Mouse (Mus musculus) hindbrain, embryonic 10.5 days (tissue): Measurements from ENCODE around the gene Tfip11. TPM values are rescaled to one million over a fixed set of nuclear protein-coding genes. Genes with fewer than 3 reads are reported as not detected.

Experiments used
- DNase-seq: peaks from one replicate; pipeline ENCODE4 v3.0.0-alpha.2; 2017; ENCODE audit warnings: low spot score
- H3K27ac ChIP-seq: fragments of 300-500 bp; sonication (generic); 2 replicates; pipeline ENCODE4 v1.5.1; 2016; ENCODE audit warnings: mild to moderate bottlenecking, moderate library complexity
- H3K27me3 ChIP-seq: fragments of 300-500 bp; sonication (generic); 2 replicates; pipeline ENCODE4 v1.6.1; 2016; ENCODE audit warnings: mild to moderate bottlenecking; ENCODE audit not compliant: poor library complexity, insufficient read depth, severe bottlenecking
- H3K36me3 ChIP-seq: fragments of 300-500 bp; sonication (generic); 2 replicates; pipeline ENCODE4 v1.6.1; 2016; ENCODE audit warnings: mild to moderate bottlenecking, moderate library complexity
- H3K4me1 ChIP-seq: fragments of 300-500 bp; sonication (generic); replicated peaks from 2 replicates; pipeline ENCODE4 v1.6.1; 2016; ENCODE audit warnings: mild to moderate bottlenecking
- H3K4me3 ChIP-seq: fragments of 300-500 bp; sonication (generic); 2 replicates; pipeline ENCODE4 v1.5.1; 2016; ENCODE audit warnings: mild to moderate bottlenecking, moderate library complexity
- H3K9me3 ChIP-seq: fragments of 300-500 bp; sonication (generic); 2 replicates; pipeline ENCODE4 v1.6.1; 2016; ENCODE audit warnings: mild to moderate bottlenecking, moderate library complexity
- WGBS: fragments of 180-500 bp; shearing (Covaris S2); methylation state at CpG from one replicate; pipeline ENCODE4 v1.1.7; 2016; 5-methylcytosine and 5-hydroxymethylcytosine counted together
- polyA plus RNA-seq: library from polyadenylated mRNA; unstranded; fragments of >200 nt; fragmentation: Nextera tagmentation; extraction: Ambion mirVana; gene quantifications from 2 replicates; pipeline ENCODE4 v1.2.1, GENCODE M21; 2016

Gene Tfip11
- polyA plus RNA-seq, 1 experiment from 2014 or later: 39.9 TPM

DNA sequence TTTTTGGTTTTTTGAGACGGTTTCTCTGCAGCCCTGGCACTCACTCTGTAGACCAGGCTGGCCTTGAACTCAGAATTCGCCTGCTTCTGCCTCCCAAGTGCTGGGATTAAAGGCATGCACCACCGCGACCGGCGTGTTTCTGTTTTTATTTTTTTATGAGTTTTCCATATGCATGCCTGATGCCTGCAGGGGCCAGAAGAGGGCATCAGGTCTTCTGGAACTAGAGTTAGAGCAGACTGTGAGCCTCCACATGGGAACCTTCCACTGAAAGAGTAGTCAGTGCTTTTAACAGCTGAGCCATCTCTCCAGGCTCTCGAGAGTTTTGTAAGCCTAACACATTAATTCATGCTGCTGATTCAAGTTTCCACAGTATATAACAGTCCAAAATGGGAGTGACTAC is 13.1 kb downstream of the Tfip11 start:
- Histone ChIP-seq H3K4me3 (no peak overlapping the region), H3K9me3 (no peaks in the 10 kb centered on the region), H3K27ac (no peak overlapping the region), H3K27me3 (no peaks in the 10 kb centered on the region), H3K4me1 (peaks cover 26% of the 10 kb centered on the region), H3K36me3 (peaks cover 65% of the 10 kb centered on the region)
- WGBS: 84% methylated on average over 7 of the region's 7 CpGs
- no peak for DNase-seq

DNA sequence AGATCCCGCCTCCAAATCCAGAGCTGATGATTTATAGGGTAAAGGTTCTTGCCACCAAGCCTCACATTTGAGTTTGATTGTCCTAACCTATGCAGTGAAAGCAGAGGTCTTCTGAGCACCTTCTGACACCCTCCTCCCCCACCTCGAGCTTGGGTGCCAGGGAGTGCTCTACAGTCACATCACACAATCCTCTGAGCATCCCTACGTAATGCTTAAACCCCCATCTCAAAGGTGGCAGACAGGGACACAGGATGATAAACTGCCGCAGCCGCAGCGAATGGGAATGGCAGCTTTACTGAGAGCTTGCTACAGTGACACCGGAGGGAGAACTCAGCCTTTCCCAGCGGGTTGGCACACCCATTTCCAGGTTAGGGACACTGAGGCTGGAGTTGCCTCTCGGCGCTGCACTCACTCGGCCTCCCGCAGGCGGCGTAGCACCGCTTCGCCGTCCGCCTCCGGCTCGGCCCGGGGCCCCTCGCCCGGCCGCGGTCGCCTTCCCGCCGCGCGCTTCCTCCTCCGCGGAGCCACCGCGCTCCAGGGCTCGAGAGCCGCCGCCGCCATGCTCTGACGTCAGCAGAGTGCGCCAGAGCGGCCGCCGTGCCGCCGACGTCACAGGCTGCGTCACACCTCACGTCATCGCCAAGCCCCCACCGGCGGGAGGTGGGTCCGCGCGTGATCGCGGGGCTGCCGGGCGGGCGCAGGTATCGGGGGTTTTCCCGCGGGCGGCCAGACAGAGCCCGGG is 16.5 kb downstream of the Tfip11 start, which contains the start of the genes Srrd and Hps4:
Srrd (minus strand) TSS at position 578 of the 742 bp plus-strand sequence.
Hps4 (plus strand) TSS at position 621 of the 742 bp plus-strand sequence.
- no peaks in the 10 kb centered on the region for H3K27me3 ChIP-seq
- peak within 1 kb of the TSS; percentile 94 for H3K27ac ChIP-seq
- H3K4me1 ChIP-seq: peaks cover 48% of the 10 kb centered on the region
- DNase-seq: peak; percentile 87
- H3K9me3 ChIP-seq: no peaks in the 10 kb centered on the region
- H3K4me3 ChIP-seq: peak within 1 kb of the TSS; percentile 82
- peaks cover 60% of the 10 kb centered on the region for H3K36me3 ChIP-seq
- WGBS: 2% methylated on average over 64 of the region's 64 CpGs

DNA sequence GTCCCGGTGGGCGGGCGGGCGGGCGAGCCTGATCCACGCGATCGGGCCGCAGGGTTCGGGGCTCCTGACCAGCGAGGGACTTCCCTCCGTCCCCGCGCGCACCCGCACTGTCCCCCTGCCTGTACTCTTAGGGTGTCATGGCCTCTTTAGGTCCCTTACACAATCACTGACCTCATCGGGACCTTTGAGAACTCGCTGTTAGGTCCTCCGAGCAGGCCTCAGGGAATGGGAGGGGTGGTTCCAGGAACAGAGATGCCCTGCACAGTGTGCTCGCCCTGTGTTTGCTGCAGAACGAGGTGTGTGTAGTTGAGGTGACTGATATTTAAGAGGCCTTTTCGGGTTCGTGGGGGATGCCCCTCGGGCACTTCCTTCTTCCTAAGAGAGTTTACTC is 17.0 kb downstream of the Tfip11 start:
- peaks cover 48% of the 10 kb centered on the region for H3K4me1 ChIP-seq
- H3K36me3 ChIP-seq: peaks cover 59% of the 10 kb centered on the region
- H3K9me3 ChIP-seq: no peaks in the 10 kb centered on the region
- H3K27ac ChIP-seq: peak overlapping the region; percentile 94
- no peaks in the 10 kb centered on the region for H3K27me3 ChIP-seq
- peak overlapping the region; percentile 82 for H3K4me3 ChIP-seq
- no peak for DNase-seq
- under 1% methylated on average over 24 of the region's 24 CpGs for WGBS

DNA sequence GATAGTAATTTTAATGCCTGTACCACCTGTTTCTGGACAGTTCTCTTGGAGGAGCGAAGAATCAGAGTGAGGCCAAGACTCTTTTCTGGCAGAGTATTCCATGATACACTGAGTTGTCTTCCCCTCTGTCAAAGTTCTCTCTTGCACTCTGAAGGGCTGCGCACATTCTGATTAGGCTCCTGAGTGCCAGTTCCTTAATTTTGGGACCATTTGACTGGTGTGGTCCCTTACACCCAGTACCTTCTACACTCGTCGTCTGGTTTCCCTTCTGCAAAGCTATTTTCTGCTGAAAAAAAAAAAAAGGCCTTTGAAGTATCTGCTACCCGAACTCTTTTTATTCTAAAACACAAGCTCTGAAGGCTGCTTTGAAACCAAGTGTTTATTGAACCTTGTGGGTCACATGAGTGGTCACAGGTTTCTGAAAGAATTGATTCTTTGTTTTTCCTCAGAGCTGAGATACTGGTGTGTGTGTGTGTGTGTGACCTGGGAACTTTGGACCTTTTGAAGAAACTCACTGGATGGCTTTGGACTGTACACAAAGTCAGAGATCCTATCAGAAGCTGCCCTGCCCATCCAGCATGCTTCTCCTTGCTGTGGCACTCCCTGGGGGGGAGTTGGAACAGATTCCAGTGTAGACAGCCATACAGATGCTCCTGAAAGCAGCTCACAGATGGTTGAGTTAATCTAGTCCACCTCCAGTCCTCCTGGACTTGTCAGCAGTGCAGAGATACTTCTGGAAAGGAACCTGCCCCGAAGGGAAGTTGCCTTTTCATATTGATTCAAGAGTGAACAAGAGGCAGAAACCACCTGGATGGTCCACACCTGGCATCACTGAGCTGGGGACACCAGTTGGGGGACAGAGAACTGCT is 18.2 kb downstream of the Tfip11 start:
- Histone ChIP-seq H3K9me3 (no peaks in the 10 kb centered on the region), H3K4me1 (peaks cover 48% of the 10 kb centered on the region), H3K27me3 (no peaks in the 10 kb centered on the region), H3K27ac (no peak overlapping the region), H3K4me3 (peak overlapping the region; percentile 82), H3K36me3 (peaks cover 59% of the 10 kb centered on the region)
- 81% methylated on average over 6 of the region's 6 CpGs for WGBS
- no peak for DNase-seq

DNA sequence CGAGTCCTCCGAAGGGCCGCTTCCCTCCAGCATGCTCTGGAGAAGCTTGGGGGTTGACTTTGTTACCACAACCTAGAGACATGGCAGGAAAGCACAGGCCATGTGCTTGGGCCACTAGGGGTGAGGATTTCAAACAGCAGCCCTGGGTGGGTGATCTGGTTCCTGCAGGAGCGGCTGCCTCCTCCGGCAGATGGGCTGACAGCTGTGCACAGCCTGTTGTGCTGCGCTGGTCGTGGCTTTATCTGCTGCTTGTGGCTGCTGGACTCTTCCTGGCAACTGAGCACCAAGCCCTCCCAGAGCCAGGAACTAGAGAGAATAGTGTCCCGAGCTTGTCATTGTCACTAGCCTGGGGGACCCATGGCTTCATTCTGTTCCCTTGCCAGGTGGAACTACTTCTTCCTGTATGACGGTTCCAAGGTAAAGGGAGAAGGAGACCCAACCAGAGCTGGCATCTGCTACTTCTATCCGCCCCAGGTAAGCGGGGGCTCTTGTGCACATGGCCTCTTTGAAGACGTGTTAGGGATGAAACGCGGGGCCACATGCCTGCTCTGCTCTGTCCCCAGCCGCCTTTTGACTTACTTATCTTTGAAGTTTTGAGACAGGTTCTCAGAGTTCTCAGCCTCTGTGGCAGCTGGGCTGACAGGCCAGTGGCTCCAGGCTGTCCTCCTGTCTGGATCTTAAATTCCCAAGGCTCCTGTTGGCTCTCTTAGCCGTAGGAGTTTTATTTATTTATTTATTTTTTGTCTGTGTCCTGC is 20.2 kb downstream of the Tfip11 start:
- Histone ChIP-seq H3K27ac (no peak overlapping the region; the same call in 1 of the 2 replicates), H3K4me1 (peaks cover 46% of the 10 kb centered on the region), H3K4me3 (no peak overlapping the region), H3K27me3 (no peaks in the 10 kb centered on the region), H3K36me3 (peaks cover 64% of the 10 kb centered on the region), H3K9me3 (no peaks in the 10 kb centered on the region)
- 86% methylated on average over 16 of the region's 16 CpGs for WGBS
- DNase-seq: no peak

DNA sequence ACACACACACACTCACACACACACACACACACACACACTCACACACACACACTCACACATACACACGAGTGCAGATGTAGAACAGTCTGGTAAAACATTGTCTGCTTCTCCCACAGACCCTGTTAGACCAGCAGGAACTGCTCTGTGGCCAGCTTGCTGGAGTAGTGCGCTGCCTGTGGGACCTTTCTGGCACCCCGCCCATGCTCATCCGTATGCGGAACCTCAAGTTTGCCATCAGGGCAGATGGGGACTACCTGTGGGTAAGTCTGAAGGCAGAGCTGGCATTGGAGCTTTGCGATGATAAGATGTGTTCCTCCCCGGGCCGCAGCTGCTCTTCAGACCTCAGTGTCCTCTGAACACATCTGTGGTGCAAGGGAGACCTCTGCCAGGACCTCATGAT is 23.0 kb downstream of the Tfip11 start:
- no peak for DNase-seq
- Histone ChIP-seq H3K27ac (no peak overlapping the region), H3K4me3 (no peak overlapping the region), H3K4me1 (peaks cover 23% of the 10 kb centered on the region), H3K27me3 (no peaks in the 10 kb centered on the region), H3K9me3 (no peaks in the 10 kb centered on the region), H3K36me3 (peaks cover 91% of the 10 kb centered on the region)
- WGBS: 95% methylated on average over 8 of the region's 8 CpGs

DNA sequence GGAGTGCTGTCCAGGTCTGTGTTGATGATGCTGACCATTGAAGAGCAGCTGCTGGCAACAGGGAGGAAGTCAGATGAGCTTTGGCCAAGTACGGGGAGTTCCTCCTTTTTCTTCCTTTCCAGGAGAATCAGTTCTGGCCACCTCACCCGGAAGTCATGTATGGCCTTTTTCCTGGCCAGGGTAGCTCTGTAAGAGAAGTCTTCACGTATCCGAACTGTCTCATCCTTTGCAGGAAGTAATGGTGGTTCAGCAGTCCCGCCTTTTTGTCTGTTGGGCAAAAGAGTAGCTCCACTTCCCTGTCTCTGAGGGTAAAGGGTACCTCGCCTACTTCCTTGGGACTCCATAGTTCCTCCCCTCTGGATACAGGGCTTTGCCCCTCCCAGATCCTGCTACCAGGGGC is 29.3 kb downstream of the Tfip11 start:
- Histone ChIP-seq H3K4me3 (no peak overlapping the region), H3K27me3 (no peaks in the 10 kb centered on the region), H3K27ac (no peak overlapping the region), H3K4me1 (peaks cover 5% of the 10 kb centered on the region; the same call in 1 of the 2 replicates), H3K9me3 (no peaks in the 10 kb centered on the region), H3K36me3 (peaks cover 88% of the 10 kb centered on the region)
- DNase-seq: no peak
- WGBS: 87% methylated on average over 6 of the region's 6 CpGs

DNA sequence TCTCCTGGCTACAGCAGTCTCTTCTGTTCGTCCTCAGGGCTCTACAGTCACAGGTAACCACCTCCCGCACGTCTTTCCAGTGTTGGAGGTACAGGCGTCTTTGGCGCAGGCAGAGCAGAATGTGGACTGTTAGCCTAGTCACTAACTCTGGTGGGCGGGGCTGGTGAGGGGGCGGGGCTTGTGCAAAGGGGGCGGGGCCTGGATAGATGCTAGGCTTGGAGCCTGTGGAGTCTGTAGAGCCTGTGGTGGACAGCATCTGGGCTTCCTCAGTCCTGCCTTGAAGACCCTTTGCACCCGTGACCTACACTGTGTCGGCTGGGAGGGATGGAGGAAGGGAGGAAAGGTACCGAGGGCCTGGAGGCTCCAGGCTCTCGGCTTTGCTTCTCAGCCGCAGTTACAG is 29.8 kb downstream of the Tfip11 start, which contains the start of gene Gm6583:
Gm6583 (minus strand) TSS at position 124 of the 400 bp plus-strand sequence.
- 59% methylated on average over 13 of the region's 13 CpGs for WGBS
- DNase-seq: no peak
- no peak within 1 kb of the TSS for H3K27ac ChIP-seq
- H3K4me3 ChIP-seq: no peak within 1 kb of the TSS
- H3K36me3 ChIP-seq: peaks cover 84% of the 10 kb centered on the region
- H3K4me1 ChIP-seq: peaks cover 5% of the 10 kb centered on the region; the same call in 1 of the 2 replicates
- no peaks in the 10 kb centered on the region for H3K27me3 ChIP-seq
- H3K9me3 ChIP-seq: no peaks in the 10 kb centered on the region

DNA sequence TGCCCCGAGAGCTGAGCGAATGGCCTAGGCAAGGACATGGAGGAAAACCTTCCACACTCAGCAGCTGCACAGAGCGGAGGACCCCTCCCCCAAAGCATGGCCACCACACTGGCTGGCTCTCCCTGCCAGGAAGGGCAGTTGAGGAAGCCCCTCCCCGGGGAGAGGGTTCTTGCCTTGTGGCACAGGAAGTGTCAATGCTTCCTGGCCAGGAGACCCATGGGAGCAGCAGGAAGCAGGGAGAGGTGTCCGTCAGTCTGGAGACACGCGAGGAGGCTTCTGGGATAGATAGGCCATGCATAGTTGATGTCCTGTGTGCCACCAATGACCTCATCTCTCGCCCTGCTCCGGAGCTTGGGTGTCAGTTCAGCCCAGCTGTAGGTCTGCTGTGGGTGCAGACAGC is 30.2 kb downstream of the Tfip11 start:
- Histone ChIP-seq H3K36me3 (peaks cover 83% of the 10 kb centered on the region), H3K27ac (no peak overlapping the region), H3K4me1 (peaks cover 5% of the 10 kb centered on the region; the same call in 1 of the 2 replicates), H3K27me3 (no peaks in the 10 kb centered on the region), H3K9me3 (no peaks in the 10 kb centered on the region), H3K4me3 (no peak overlapping the region)
- no peak for DNase-seq
- WGBS: 95% methylated on average over 9 of the region's 9 CpGs

DNA sequence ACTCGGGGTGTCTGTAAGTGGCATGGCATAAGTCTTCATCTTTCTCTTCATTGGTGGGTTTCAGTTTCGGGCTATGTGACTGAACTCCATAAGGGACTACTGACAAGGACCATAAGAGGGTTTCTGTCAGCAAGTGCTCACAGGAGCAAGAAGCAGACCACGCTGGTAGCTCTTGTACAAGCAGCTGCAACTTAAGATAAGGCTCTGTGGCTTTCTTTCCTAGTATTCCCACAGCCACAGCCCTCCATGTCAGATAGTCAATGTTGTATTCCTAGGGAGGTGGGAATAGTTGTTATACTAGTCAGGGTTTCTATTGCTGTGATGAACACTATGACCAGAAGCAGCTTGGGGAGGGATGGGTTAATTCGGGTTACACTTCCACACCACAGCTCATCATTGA is 33.4 kb downstream of the Tfip11 start:
- Histone ChIP-seq H3K36me3 (peaks cover 81% of the 10 kb centered on the region), H3K27ac (no peak overlapping the region), H3K9me3 (0 out of 2 replicates have a peak, but pooled peaks cover 2% of the 10 kb centered on the region), H3K27me3 (no peaks in the 10 kb centered on the region), H3K4me3 (no peak overlapping the region), H3K4me1 (peaks cover 5% of the 10 kb centered on the region; the same call in 1 of the 2 replicates)
- no peak for DNase-seq
- WGBS: 89% methylated on average over 4 of the region's 4 CpGs

DNA sequence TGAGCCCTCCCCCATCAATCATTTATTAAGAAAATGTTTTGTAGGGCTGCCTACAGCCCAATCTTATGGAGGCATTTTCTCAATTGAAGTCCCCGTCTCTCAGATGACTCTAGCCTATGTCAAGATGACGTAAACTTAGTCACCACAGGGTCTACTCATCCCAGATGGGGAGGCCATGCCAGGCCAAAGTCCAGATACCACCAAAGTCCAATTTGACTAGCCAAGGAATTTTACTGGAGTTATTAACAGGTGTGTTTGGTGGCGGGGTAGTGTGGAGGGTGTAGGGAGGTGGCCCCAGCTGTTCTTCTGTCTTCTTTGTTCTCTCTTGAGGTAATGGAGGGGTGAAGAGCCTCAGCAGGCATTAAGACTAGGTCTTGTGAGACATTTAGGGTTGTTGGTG is 33.9 kb downstream of the Tfip11 start:
- Histone ChIP-seq H3K9me3 (0 out of 2 replicates have a peak, but pooled peaks cover 2% of the 10 kb centered on the region), H3K27ac (no peak overlapping the region), H3K4me3 (no peak overlapping the region), H3K27me3 (no peaks in the 10 kb centered on the region), H3K4me1 (peaks cover 5% of the 10 kb centered on the region; the same call in 1 of the 2 replicates), H3K36me3 (peaks cover 81% of the 10 kb centered on the region)
- no peak for DNase-seq
- WGBS: 97% methylated on average over 3 of the region's 3 CpGs

DNA sequence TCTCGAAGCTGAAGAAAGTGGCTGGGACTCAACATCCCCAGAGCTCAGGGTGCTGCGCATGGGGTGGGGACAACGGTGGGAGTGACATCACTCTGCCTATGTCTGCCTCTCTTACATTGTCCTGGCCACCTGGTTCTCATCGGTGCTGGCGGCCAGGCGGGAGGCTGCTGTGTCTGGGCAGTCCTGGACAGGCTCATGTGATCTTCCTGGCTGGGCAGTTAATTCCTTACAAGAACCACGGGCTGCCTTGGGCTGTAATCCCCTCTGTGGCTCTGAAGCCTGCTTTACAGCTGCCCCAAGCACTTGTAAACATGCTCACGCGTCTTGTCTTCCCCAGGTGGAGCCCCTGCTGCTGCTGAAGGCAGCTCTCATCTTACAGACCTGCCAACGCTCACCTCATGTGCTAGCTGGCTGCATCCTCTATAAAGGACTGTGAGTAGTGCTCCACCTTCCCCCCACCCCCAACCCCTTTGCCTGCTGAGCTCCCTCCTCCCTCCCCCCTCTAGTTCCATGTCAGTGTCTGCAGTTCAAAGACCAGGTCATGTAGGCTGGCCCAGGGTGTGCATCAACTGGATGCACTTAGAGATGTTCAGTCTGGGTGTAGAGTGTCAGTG is 38.1 kb downstream of the Tfip11 start:
- H3K4me3 ChIP-seq: no peak overlapping the region
- 72% methylated on average over 10 of the region's 10 CpGs for WGBS
- peaks cover 8% of the 10 kb centered on the region for H3K4me1 ChIP-seq
- peaks cover 78% of the 10 kb centered on the region for H3K36me3 ChIP-seq
- H3K9me3 ChIP-seq: 0 out of 2 replicates have a peak, but pooled peaks cover 2% of the 10 kb centered on the region
- DNase-seq: no peak
- H3K27me3 ChIP-seq: peaks cover 14% of the 10 kb centered on the region; the same call in 1 of the 2 replicates
- H3K27ac ChIP-seq: no peak overlapping the region
